Mouse (Mus musculus) heart, embryonic 14.5 days (tissue): Measurements from ENCODE around the gene Lgals8. TPM values are rescaled to one million over a fixed set of nuclear protein-coding genes. Genes with fewer than 3 reads are reported as not detected.

ENCODE experiments used
- ATAC-seq: fragments of 200-750 bp; cut with Nextera tagmentation; 2 replicates; pipeline ENCODE4 v1.8.0; 2017; ENCODE audit warnings: low read depth, moderate TSS enrichment; ENCODE audit not compliant: insufficient number of reproducible peaks, insufficient read depth, low FRiP score
- H3K27ac ChIP-seq, 2 experiments: fragments of 200-500 bp in 1 of 2; fragments of 300-500 bp in 1 of 2; sonication (generic) in 1 of 2; replicated peaks in 1 of 2; 2 replicates each; pipeline ENCODE4 v1.5.1; 2012 to 2014; ENCODE audit warnings: low read depth in 2 of 2, low read length in 2 of 2, control low read depth in 1 of 2, mild to moderate bottlenecking in 1 of 2, mixed read lengths in 1 of 2; ENCODE audit not compliant: control insufficient read depth in 1 of 2, insufficient read depth in 1 of 2
- H3K27me3 ChIP-seq: fragments of 300-500 bp; sonication (generic); 2 replicates; pipeline ENCODE4 v1.6.1; 2014; ENCODE audit warnings: mild to moderate bottlenecking, low read length, control low read depth; ENCODE audit not compliant: control insufficient read depth, insufficient read depth
- H3K36me3 ChIP-seq: fragments of 300-500 bp; sonication (generic); 2 replicates; pipeline ENCODE4 v1.6.1; 2014; ENCODE audit warnings: mild to moderate bottlenecking, control low read depth, low read length, mixed read lengths; ENCODE audit not compliant: control insufficient read depth, insufficient read depth
- H3K4me1 ChIP-seq, 2 experiments: fragments of 200-500 bp in 1 of 2; fragments of 300-500 bp in 1 of 2; sonication (generic) in 1 of 2; 2 replicates each; pipeline ENCODE4 v1.6.1; 2012 to 2014; ENCODE audit warnings: low read length in 2 of 2, control low read depth in 1 of 2, mixed read lengths in 1 of 2; ENCODE audit not compliant: control insufficient read depth in 2 of 2, insufficient read depth in 2 of 2
- H3K4me2 ChIP-seq: fragments of 300-500 bp; sonication (generic); 2 replicates; pipeline ENCODE4 v1.6.1; 2014; ENCODE audit warnings: mild to moderate bottlenecking, low read length
- H3K4me3 ChIP-seq, 2 experiments: fragments of 200-500 bp in 1 of 2; fragments of 300-500 bp in 1 of 2; sonication (generic) in 1 of 2; 2 replicates each; pipeline ENCODE4 v1.5.1; 2012 to 2014; ENCODE audit warnings: low read length in 2 of 2, mild to moderate bottlenecking in 2 of 2, control low read depth in 1 of 2, low read depth in 1 of 2, moderate library complexity in 1 of 2; ENCODE audit not compliant: control insufficient read depth in 1 of 2, insufficient read depth in 1 of 2
- H3K9ac ChIP-seq: fragments of 300-500 bp; sonication (generic); 2 replicates; pipeline ENCODE4 v1.6.1; 2014; ENCODE audit warnings: mild to moderate bottlenecking, low read length
- H3K9me3 ChIP-seq: fragments of 300-500 bp; sonication (generic); 2 replicates; pipeline ENCODE4 v1.6.1; 2016; ENCODE audit warnings: low read length, control low read depth; ENCODE audit not compliant: control insufficient read depth
- WGBS: fragments of 180-500 bp; shearing (Covaris S2); extraction: QIAGEN DNeasy Blood & Tissue Kit; methylation state at CpG from one replicate; pipeline ENCODE4 v1.1.7; 2014; 5-methylcytosine and 5-hydroxymethylcytosine counted together
- polyA plus RNA-seq: library from polyadenylated mRNA; unstranded; fragments of >200 nt; fragmentation: Nextera tagmentation; extraction: Ambion mirVana; gene quantifications from 2 replicates; pipeline ENCODE4 v1.2.1, GENCODE M21; 2014

Gene Lgals8
- polyA plus RNA-seq, 1 experiment from 2014 or later, result 16.5 TPM

- Histone ChIP-seq H3K4me2 (peak overlapping the region; percentile 80), H3K9ac (peak overlapping the region; percentile 82), H3K9me3 (no peaks in the 10 kb centered on the region), H3K27ac (peak overlapping the region; percentile 58 to 76), H3K27me3 (no peaks in the 10 kb centered on the region), H3K4me1 (peaks cover 5 to 13% of the 10 kb centered on the region in 2 experiments; a peak in 3 of 4 replicates), H3K36me3 (peaks cover 9% of the 10 kb centered on the region; the same call in 1 of the 2 replicates), H3K4me3 (peak overlapping the region; percentile 72 to 93)
- ATAC-seq, result peak; percentile 95
- WGBS, result under 1% methylated on average over 58 of the region's 59 CpGs
Observed at GRCm38 (mm10) chr13:12460881-12461729, 3.6 kb downstream of the Lgals8 start.

GRCm38 (mm10) chr13:12460443-12460842 is 4.3 kb downstream of the Lgals8 start:
- Histone ChIP-seq H3K9ac (peak overlapping the region; percentile 82), H3K27ac (peak overlapping the region; percentile 58 to 76), H3K4me2 (peak overlapping the region; percentile 80), H3K4me3 (peak overlapping the region; percentile 72 to 93), H3K4me1 (peaks cover 5 to 13% of the 10 kb centered on the region in 2 experiments; a peak in 3 of 4 replicates), H3K9me3 (no peaks in the 10 kb centered on the region), H3K36me3 (peaks cover 13% of the 10 kb centered on the region; the same call in 1 of the 2 replicates), H3K27me3 (no peaks in the 10 kb centered on the region)
- ATAC-seq, result no peak
- 5% methylated on average over 8 of the region's 8 CpGs for WGBS

- no peak overlapping the region for H3K4me3 ChIP-seq
- no peaks in the 10 kb centered on the region for H3K9me3 ChIP-seq
- no peak overlapping the region for H3K27ac ChIP-seq
- H3K4me1 ChIP-seq, result peaks cover under 1 to 6% of the 10 kb centered on the region in 2 experiments; a peak in 2 of 4 replicates
- ATAC-seq, result no peak
- 71% methylated on average over 7 of the region's 7 CpGs for WGBS
- H3K27me3 ChIP-seq, result no peaks in the 10 kb centered on the region
- H3K4me2 ChIP-seq, result no peak overlapping the region
- no peak overlapping the region for H3K9ac ChIP-seq
- H3K36me3 ChIP-seq, result peaks cover 49% of the 10 kb centered on the region
Observed at GRCm38 (mm10) chr13:12456711-12457110, 8.0 kb downstream of the Lgals8 start.

- no peak overlapping the region for H3K4me2 ChIP-seq
- WGBS, result 84% methylated on average over 7 of the region's 7 CpGs
- H3K4me3 ChIP-seq, result no peak overlapping the region
- H3K4me1 ChIP-seq, result peaks cover 0 to 3% of the 10 kb centered on the region in 2 experiments; a peak in 1 of 4 replicates
- H3K27ac ChIP-seq, result no peak overlapping the region
- no peaks in the 10 kb centered on the region for H3K27me3 ChIP-seq
- no peak for ATAC-seq
- H3K36me3 ChIP-seq, result peaks cover 62% of the 10 kb centered on the region
- no peaks in the 10 kb centered on the region for H3K9me3 ChIP-seq
- no peak overlapping the region for H3K9ac ChIP-seq
Observed at GRCm38 (mm10) chr13:12454686-12455390, 9.9 kb downstream of the Lgals8 start.

GRCm38 (mm10) chr13:12453150-12453549 is 11.6 kb downstream of the Lgals8 start:
- Histone ChIP-seq H3K27me3 (no peaks in the 10 kb centered on the region), H3K4me1 (no peaks in the 10 kb centered on the region; a peak in 1 of 4 replicates), H3K4me2 (no peak overlapping the region), H3K9ac (no peak overlapping the region), H3K27ac (no peak overlapping the region), H3K4me3 (no peak overlapping the region), H3K9me3 (no peaks in the 10 kb centered on the region), H3K36me3 (peaks cover 61% of the 10 kb centered on the region)
- 88% methylated on average over 14 of the region's 14 CpGs for WGBS
- no peak for ATAC-seq

- WGBS, result 68% methylated on average over 2 of the region's 2 CpGs
- H3K27me3 ChIP-seq, result no peaks in the 10 kb centered on the region
- H3K9me3 ChIP-seq, result no peaks in the 10 kb centered on the region
- no peak overlapping the region for H3K9ac ChIP-seq
- peak; percentile 43; the same call in 1 of the 2 replicates for ATAC-seq
- peaks cover 66% of the 10 kb centered on the region for H3K36me3 ChIP-seq
- H3K4me3 ChIP-seq, result no peak overlapping the region
- no peak overlapping the region for H3K27ac ChIP-seq
- peaks cover 2 to 6% of the 10 kb centered on the region in 2 experiments; a peak in 2 of 4 replicates for H3K4me1 ChIP-seq
- no peak overlapping the region for H3K4me2 ChIP-seq
Observed at GRCm38 (mm10) chr13:12442008-12442587, 22.6 kb downstream of the Lgals8 start.

- Histone ChIP-seq H3K27me3 (no peaks in the 10 kb centered on the region), H3K9me3 (no peaks in the 10 kb centered on the region), H3K9ac (no peak overlapping the region), H3K27ac (no peak overlapping the region), H3K4me1 (peaks cover 2 to 6% of the 10 kb centered on the region in 2 experiments; a peak in 2 of 4 replicates), H3K36me3 (peaks cover 64% of the 10 kb centered on the region), H3K4me2 (no peak overlapping the region), H3K4me3 (no peak overlapping the region)
- no peak for ATAC-seq
- 88% methylated on average over 6 of the region's 6 CpGs for WGBS
Observed at GRCm38 (mm10) chr13:12440813-12441212, 23.9 kb downstream of the Lgals8 start.
